Comparison of ENCODE assay signal across 24 mouse cellular contexts in the genomic region with DNA sequence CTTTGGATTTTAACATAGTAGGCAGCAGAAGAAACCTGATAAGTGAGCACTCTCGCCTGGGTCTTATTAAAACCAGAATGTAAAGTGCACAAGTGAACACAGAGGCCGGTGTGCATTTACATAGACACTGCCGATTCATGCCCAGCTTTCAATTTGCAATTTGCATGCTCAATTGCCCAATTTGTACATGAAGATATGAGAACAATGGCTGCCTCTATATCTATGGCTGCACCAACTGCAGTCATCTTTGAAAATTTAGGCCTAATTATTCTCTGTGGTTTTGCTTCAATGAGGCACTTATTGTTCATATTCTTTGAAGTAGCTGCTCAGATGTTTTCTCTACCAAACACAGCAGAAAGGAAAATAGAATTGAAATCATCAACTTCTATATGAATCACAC. TPM values are rescaled to one million over a fixed set of nuclear protein-coding genes. Genes with fewer than 3 reads are reported as not detected.
DNase-seq lines count a peak whose midpoint lies in the region; ATAC-seq lines count a peak whose summit lies in the region.
"Had no signal": no experiment of that assay in that cellular context is flagged by ENCODE, and none has a peak within 500 bp of the region (broad histone marks: within the 10 kb centered on the region; RNA-seq: fewer than 3 reads in every experiment).

No protein-coding gene starts in this region.

- no peak overlapping the region for H3K27ac ChIP-seq in embryonic facial prominence, embryonic 11.5 days (replicated peaks; ENCODE audit: low read depth, low read length)
- no peak overlapping the region for H3K27ac ChIP-seq in embryonic facial prominence, embryonic 10.5 days (replicated peaks)
- H3K27ac ChIP-seq in midbrain, embryonic 13.5 days: no peak overlapping the region
- H3K27ac ChIP-seq in midbrain, embryonic 11.5 days (ENCODE audit: low read depth, low read length): no peak overlapping the region
- H3K27ac ChIP-seq in forebrain, embryonic 13.5 days: no peak overlapping the region
- H3K27ac ChIP-seq: gastrocnemius, adult 2 months; heart, embryonic 15.5 days; stomach, embryonic 15.5 days had no signal

- no peak overlapping the region for H3K9ac ChIP-seq in embryonic facial prominence, embryonic 11.5 days (replicated peaks; ENCODE audit: low read length)
- H3K9ac ChIP-seq in midbrain, embryonic 13.5 days (replicated peaks): no peak overlapping the region
- no peak overlapping the region for H3K9ac ChIP-seq in midbrain, embryonic 11.5 days (ENCODE audit: low read length)
- H3K9ac ChIP-seq in forebrain, embryonic 13.5 days: no peak overlapping the region
- H3K9ac ChIP-seq: heart, embryonic 15.5 days; stomach, embryonic 15.5 days had no signal

- no peaks in the 10 kb centered on the region for H3K4me1 ChIP-seq in embryonic facial prominence, embryonic 11.5 days (ENCODE audit: control insufficient read depth, insufficient read depth, low read length)
- H3K4me1 ChIP-seq in embryonic facial prominence, embryonic 10.5 days: no peaks in the 10 kb centered on the region
- H3K4me1 ChIP-seq in midbrain, embryonic 13.5 days (replicated peaks): no peaks in the 10 kb centered on the region
- H3K4me1 ChIP-seq in midbrain, embryonic 11.5 days (ENCODE audit: control insufficient read depth, insufficient read depth, low read length): no peaks in the 10 kb centered on the region
- H3K4me1 ChIP-seq in forebrain, embryonic 13.5 days: peaks cover 3% of the 10 kb centered on the region; the same call in 1 of the 2 replicates
- H3K4me1 ChIP-seq: heart, embryonic 15.5 days; stomach, embryonic 15.5 days had no signal

- H3K4me2 ChIP-seq in embryonic facial prominence, embryonic 11.5 days (ENCODE audit: low read depth, low read length): no peak overlapping the region
- H3K4me2 ChIP-seq in midbrain, embryonic 13.5 days (replicated peaks): no peak overlapping the region
- no peak overlapping the region for H3K4me2 ChIP-seq in midbrain, embryonic 11.5 days
- H3K4me2 ChIP-seq in forebrain, embryonic 13.5 days: no peak overlapping the region
- H3K4me2 ChIP-seq: heart, embryonic 15.5 days; stomach, embryonic 15.5 days had no signal

- H3K36me3 ChIP-seq in embryonic facial prominence, embryonic 11.5 days (replicated peaks; ENCODE audit: control insufficient read depth, insufficient read depth, low read depth, low read length): no peaks in the 10 kb centered on the region
- no peaks in the 10 kb centered on the region for H3K36me3 ChIP-seq in embryonic facial prominence, embryonic 10.5 days (replicated peaks)
- no peaks in the 10 kb centered on the region for H3K36me3 ChIP-seq in midbrain, embryonic 13.5 days
- H3K36me3 ChIP-seq in midbrain, embryonic 11.5 days (ENCODE audit: control insufficient read depth, insufficient read depth, low read length): no peaks in the 10 kb centered on the region
- H3K36me3 ChIP-seq in forebrain, embryonic 13.5 days (ENCODE audit: poor library complexity, severe bottlenecking): no peaks in the 10 kb centered on the region
- H3K36me3 ChIP-seq: heart, embryonic 15.5 days; stomach, embryonic 15.5 days had no signal

- H3K27me3 ChIP-seq in embryonic facial prominence, embryonic 11.5 days (ENCODE audit: control insufficient read depth, insufficient read depth, low read length): no peaks in the 10 kb centered on the region
- H3K27me3 ChIP-seq in embryonic facial prominence, embryonic 10.5 days (replicated peaks; ENCODE audit: low read depth, poor library complexity, severe bottlenecking): no peaks in the 10 kb centered on the region
- H3K27me3 ChIP-seq in midbrain, embryonic 13.5 days: no peaks in the 10 kb centered on the region
- no peaks in the 10 kb centered on the region for H3K27me3 ChIP-seq in midbrain, embryonic 11.5 days (ENCODE audit: control insufficient read depth, insufficient read depth, low read length)
- no peaks in the 10 kb centered on the region for H3K27me3 ChIP-seq in forebrain, embryonic 13.5 days
- H3K27me3 ChIP-seq: heart, embryonic 15.5 days; stomach, embryonic 15.5 days had no signal

- peak; percentile 48 for DNase-seq in embryonic facial prominence, embryonic 11.5 days (ENCODE audit: low spot score)
- no peak for DNase-seq in embryonic facial prominence, embryonic 10.5 days (ENCODE audit: low spot score)
- DNase-seq in midbrain, embryonic 11.5 days (ENCODE audit: low spot score, missing footprints): no peak
- DNase-seq in retina, postnatal 7 days (ENCODE audit: low read depth, low spot score): peak; percentile 4
- DNase-seq in right cerebral cortex, postnatal 14 days: no peak
- DNase-seq: adrenal gland, postnatal 25 days; cerebellum, adult 11 months; cerebellum, adult 9-11 months; gastrocnemius, adult 2 months; heart, postnatal 4 days; kidney, postnatal 25 days; layer of hippocampus, postnatal 36 days; lung, postnatal 4 days; thymus, adult 18-20 months; thymus, postnatal 36 days had no signal

- H3K9me3 ChIP-seq in embryonic facial prominence, embryonic 11.5 days (replicated peaks; ENCODE audit: control insufficient read depth, low read length): no peaks in the 10 kb centered on the region
- H3K9me3 ChIP-seq in embryonic facial prominence, embryonic 10.5 days: no peaks in the 10 kb centered on the region
- no peaks in the 10 kb centered on the region for H3K9me3 ChIP-seq in midbrain, embryonic 13.5 days
- no peaks in the 10 kb centered on the region for H3K9me3 ChIP-seq in midbrain, embryonic 11.5 days (ENCODE audit: control insufficient read depth, low read length)
- no peaks in the 10 kb centered on the region for H3K9me3 ChIP-seq in forebrain, embryonic 13.5 days (replicated peaks)
- H3K9me3 ChIP-seq: heart, embryonic 15.5 days; stomach, embryonic 15.5 days had no signal

- ATAC-seq in embryonic facial prominence, embryonic 11.5 days (replicated peaks; ENCODE audit: insufficient number of reproducible peaks, low FRiP score, low TSS enrichment, low read depth): peak; percentile 23; the same call in 1 of the 2 replicates
- 0 out of 2 replicates have a peak, but pooled peaks have one; percentile 40 for ATAC-seq in midbrain, embryonic 13.5 days
- no peak for ATAC-seq in midbrain, embryonic 11.5 days (ENCODE audit: low FRiP score)
- ATAC-seq in forebrain, embryonic 13.5 days: peak; percentile 86
- ATAC-seq: intestine, postnatal 0 days had no signal

- no peak overlapping the region for H3K4me3 ChIP-seq in embryonic facial prominence, embryonic 11.5 days (ENCODE audit: low read depth, low read length)
- no peak overlapping the region for H3K4me3 ChIP-seq in embryonic facial prominence, embryonic 10.5 days
- H3K4me3 ChIP-seq in midbrain, embryonic 13.5 days (replicated peaks): no peak overlapping the region
- H3K4me3 ChIP-seq in midbrain, embryonic 11.5 days (ENCODE audit: low read depth, low read length): no peak overlapping the region
- H3K4me3 ChIP-seq in forebrain, embryonic 13.5 days: no peak overlapping the region
- H3K4me3 ChIP-seq: gastrocnemius, adult 2 months; heart, embryonic 15.5 days; stomach, embryonic 15.5 days had no signal

- 42% methylated on average over 3 of the region's 3 CpGs for WGBS in embryonic facial prominence, embryonic 11.5 days
- 40% methylated on average over 3 of the region's 3 CpGs for WGBS in embryonic facial prominence, embryonic 10.5 days
- 43% methylated on average over 3 of the region's 3 CpGs for whole genome bisulfite sequencing in midbrain, embryonic 13.5 days
- 69% methylated on average over 3 of the region's 3 CpGs for WGBS in midbrain, embryonic 11.5 days
- 9% methylated on average over 3 of the region's 3 CpGs for WGBS in forebrain, embryonic 13.5 days

RNA-seq across cellular contexts. Expression of gene Zbbx, which starts 23.0 kb away (rescaled TPM):
- polyA plus RNA-seq in embryonic facial prominence, embryonic 11.5 days (2014; fragmentation: Nextera tagmentation; extraction: Ambion mirVana): not detected in 2 replicates
- 0.24 TPM in 1 of 2 replicates, not detected in the other for polyA plus RNA-seq in embryonic facial prominence, embryonic 10.5 days (2016; fragmentation: Nextera tagmentation; extraction: Ambion mirVana)
- 0.39 and 0.78 TPM in 2 replicates for polyA plus RNA-seq in midbrain, embryonic 13.5 days (2015; fragmentation: Nextera tagmentation; extraction: Ambion mirVana)
- polyA plus RNA-seq in midbrain, embryonic 11.5 days (2014; fragmentation: Nextera tagmentation; extraction: Ambion mirVana): 0.14 and 0.15 TPM in 2 replicates
- 0.49 and 1.4 TPM in 2 replicates for polyA plus RNA-seq in forebrain, embryonic 13.5 days (2015; fragmentation: Nextera tagmentation; extraction: Ambion mirVana)
- polyA plus RNA-seq: heart, embryonic 15.5 days; kidney, embryonic 14.5 days; limb, embryonic 11.5 days; liver, adult 2 months; liver, embryonic 16.5 days had no signal

Comparison
In these comparisons a context has a peak if more than half of its experiments do, and no peak if none do; other contexts are left out.
1. DNase-seq: peak in embryonic facial prominence, embryonic 11.5 days (single experiment) and retina, postnatal 7 days (single experiment); none in embryonic facial prominence, embryonic 10.5 days (single experiment), midbrain, embryonic 11.5 days (single experiment) and right cerebral cortex, postnatal 14 days (single experiment).